Mouse (Mus musculus) splenic B cell, adult 2 months (primary cell): ENCODE data around the gene Smug1.
A peak's percentile ranks its signal among the peaks of the same experiment; 100 is the strongest.

Experiments used
- DNase-seq: peaks from one replicate; pipeline ENCODE4 v3.0.0-alpha.2; 2011; ENCODE audit warnings: low read depth, low spot score
- H3K27me3 ChIP-seq: 2 replicates; pipeline ENCODE4 v1.6.1; 2012; ENCODE audit warnings: mild to moderate bottlenecking, low read length, moderate library complexity, mixed read lengths; ENCODE audit not compliant: control insufficient read depth, poor library complexity, insufficient read depth, severe bottlenecking
- H3K36me3 ChIP-seq: 2 replicates; pipeline ENCODE4 v1.6.1; 2012; ENCODE audit warnings: mild to moderate bottlenecking, low read length, moderate library complexity, mixed read lengths; ENCODE audit not compliant: control insufficient read depth, poor library complexity, insufficient read depth, severe bottlenecking

Gene Smug1

DNA sequence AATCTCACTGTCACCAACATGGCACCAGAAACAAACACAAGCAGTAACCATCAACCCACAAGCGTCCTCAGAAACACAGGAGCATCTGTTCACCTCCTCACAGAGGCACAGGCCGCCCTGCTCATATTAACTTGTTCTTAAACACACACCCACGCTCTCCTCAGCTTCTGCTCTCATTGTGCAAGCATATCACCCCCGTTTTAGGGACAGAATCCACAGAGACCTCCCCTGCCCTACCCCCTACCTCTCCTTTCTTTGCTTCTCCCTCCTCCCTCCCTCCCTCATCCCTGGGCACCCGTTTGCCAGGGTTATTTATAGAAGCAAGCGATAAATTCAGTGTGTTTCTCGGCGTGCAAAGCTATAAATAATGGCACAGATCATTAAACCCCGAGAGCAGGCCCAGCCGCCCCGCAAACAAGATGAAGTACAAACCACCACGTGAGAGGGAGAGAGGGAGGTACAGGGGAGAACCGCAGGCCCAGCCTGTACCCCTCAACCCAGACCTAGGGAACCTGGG is 31.4 kb downstream of the Smug1 start:
- H3K27me3 ChIP-seq = no peaks in the 10 kb centered on the region
- no peaks in the 10 kb centered on the region for H3K36me3 ChIP-seq
- DNase-seq = no peak

DNA sequence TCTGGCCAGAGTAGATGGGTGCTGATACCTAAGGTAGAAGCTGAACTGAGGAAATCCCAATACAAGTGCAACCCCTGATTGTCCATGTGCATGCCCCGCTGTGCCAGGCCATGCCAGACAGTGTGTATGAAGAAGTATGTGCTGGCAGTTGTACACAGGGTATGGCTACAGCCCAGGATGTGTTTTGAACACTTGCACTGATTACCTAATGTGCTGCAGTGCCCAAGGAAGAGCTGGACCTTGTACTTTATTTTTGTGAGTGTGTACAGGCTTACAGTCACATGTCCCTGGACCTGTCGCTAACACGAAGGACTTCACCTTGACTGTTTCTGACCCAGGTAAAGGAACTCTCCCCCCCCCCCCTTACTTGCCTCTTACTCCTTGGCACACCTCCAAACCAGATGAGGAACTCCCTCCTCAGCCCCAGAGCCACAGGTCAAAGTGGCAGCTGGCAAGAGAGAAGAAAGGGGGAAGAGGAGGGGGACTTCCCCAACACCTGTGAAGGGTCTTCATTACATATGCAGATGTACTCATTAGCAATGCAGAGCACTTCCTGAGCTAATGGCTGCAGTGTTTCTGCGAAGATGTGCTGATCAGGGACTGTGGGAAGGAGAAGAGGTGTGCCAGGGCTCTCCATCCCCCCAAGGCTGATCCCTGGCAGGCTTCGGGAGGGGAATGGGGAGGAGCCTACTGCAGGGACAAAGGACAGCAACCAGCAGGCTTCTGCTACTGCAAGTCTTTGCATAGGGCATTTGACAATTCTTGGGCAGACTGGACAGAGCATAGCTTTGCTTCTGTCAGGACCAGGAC is 32.4 kb downstream of the Smug1 start:
- Histone ChIP-seq H3K27me3 (no peaks in the 10 kb centered on the region), H3K36me3 (no peaks in the 10 kb centered on the region)
- peak; percentile 62 for DNase-seq

DNA sequence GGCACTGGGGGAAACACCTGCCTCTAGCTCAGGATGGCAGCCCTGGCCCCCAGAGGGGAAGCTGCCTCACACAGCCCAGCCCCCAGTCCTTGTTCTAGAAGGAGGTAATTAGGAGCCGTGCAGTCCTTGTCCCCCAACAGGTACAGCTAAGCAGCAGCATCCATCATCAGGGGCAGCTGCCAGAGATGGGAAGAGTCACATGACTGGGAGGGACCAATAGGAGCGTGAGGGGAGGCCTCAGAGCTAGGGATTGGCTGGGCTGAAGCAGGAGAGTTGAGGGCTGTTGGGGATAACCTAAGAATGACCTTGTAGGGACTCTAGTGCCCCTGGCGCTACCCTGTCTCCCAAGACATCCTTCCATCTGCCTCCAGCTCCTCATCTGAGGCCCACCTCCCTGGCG is 33.1 kb downstream of the Smug1 start:
- H3K36me3 ChIP-seq = no peaks in the 10 kb centered on the region
- no peaks in the 10 kb centered on the region for H3K27me3 ChIP-seq
- peak; percentile 17 for DNase-seq

DNA sequence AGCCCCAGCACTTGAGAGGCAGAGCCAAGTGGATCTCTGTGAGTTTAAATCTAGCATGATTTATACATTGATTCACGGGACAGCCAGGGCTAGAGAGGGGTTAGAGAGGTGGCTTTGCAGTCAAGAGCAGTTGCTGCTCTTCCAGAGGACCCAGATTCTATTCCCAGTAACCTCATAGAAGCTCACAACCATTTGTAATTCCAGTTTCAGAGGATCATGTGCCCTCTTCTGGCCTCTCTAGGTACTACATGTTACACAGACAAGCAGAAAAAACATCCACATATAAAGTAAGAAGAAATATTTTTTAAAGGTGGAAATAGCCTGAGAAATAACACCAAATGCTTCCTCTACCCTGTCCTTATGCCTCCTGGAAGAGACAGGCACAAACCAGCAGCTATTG is 36.2 kb downstream of the Smug1 start:
- Histone ChIP-seq H3K36me3 (no peaks in the 10 kb centered on the region), H3K27me3 (no peaks in the 10 kb centered on the region)
- peak; percentile 65 for DNase-seq

- no peaks in the 10 kb centered on the region for H3K36me3 ChIP-seq
- H3K27me3 ChIP-seq = no peaks in the 10 kb centered on the region
- no peak for DNase-seq
Measured at GRCm38 (mm10) chr15:103129289-103129688, 37.6 kb downstream of the Smug1 start.

GRCm38 (mm10) chr15:103128056-103128833 is 38.6 kb downstream of the Smug1 start:
- Histone ChIP-seq H3K36me3 (no peaks in the 10 kb centered on the region), H3K27me3 (no peaks in the 10 kb centered on the region)
- DNase-seq = no peak

GRCm38 (mm10) chr15:103125982-103126381 is 40.9 kb downstream of the Smug1 start:
- DNase-seq = no peak
- no peaks in the 10 kb centered on the region for H3K27me3 ChIP-seq

DNA sequence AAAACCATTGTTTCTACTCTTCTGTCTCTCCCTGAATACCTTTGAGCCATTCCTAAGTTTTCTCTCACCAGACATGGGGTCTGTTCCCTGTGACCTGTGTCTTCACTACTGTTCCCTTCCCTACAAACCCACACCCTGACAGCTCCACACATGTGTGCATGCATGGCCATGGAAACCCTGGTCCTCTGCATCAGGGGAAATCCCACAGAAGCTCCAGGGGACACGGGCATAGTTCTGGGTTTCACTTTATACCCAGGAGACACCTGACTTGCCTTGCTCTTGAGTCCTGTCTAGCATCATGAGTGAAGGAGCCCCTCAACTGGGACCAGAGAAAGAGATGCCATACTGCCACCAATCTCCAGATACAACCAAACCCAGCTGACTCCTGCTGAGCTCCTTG is 42.6 kb downstream of the Smug1 start:
- DNase-seq = no peak
- Histone ChIP-seq H3K27me3 (no peaks in the 10 kb centered on the region), H3K36me3 (no peaks in the 10 kb centered on the region)

More at GRCm38 (mm10) chr15:103125982-103126381, 40.9 kb downstream of the Smug1 start:
- no peaks in the 10 kb centered on the region for H3K36me3 ChIP-seq

- no peaks in the 10 kb centered on the region for H3K36me3 ChIP-seq
- no peaks in the 10 kb centered on the region for H3K27me3 ChIP-seq
- DNase-seq = no peak
Measured at GRCm38 (mm10) chr15:103123343-103123742, 43.5 kb downstream of the Smug1 start.

DNA sequence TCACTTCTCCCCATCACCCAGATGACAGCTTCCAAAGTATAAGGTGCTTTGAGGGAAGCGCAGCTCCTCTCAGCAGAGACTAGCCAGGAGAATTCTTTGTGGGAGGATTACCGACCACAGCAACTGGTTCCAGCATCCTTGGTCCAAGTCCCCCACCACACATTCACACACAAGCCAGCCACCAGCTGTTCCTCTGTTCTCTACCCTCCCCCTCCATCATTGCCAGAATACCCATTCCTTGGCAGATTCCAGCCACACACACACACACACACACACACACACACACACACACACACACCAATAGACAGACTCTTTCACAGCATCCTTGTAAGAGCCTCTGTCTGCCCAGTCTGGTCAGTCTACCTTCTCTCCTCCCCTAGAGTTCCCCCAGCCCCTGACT is 44.5 kb downstream of the Smug1 start:
- DNase-seq = no peak
- Histone ChIP-seq H3K27me3 (no peaks in the 10 kb centered on the region), H3K36me3 (no peaks in the 10 kb centered on the region)

GRCm38 (mm10) chr15:103121416-103121815 is 45.5 kb downstream of the Smug1 start:
- DNase-seq = no peak
- Histone ChIP-seq H3K36me3 (no peaks in the 10 kb centered on the region), H3K27me3 (no peaks in the 10 kb centered on the region)

GRCm38 (mm10) chr15:103120594-103120993 is 46.3 kb downstream of the Smug1 start:
- Histone ChIP-seq H3K36me3 (no peaks in the 10 kb centered on the region), H3K27me3 (no peaks in the 10 kb centered on the region)
- no peak for DNase-seq

- DNase-seq = no peak
- Histone ChIP-seq H3K36me3 (no peaks in the 10 kb centered on the region), H3K27me3 (no peaks in the 10 kb centered on the region)
Measured at GRCm38 (mm10) chr15:103115726-103116125, 51.2 kb downstream of the Smug1 start.

- no peak for DNase-seq
- H3K36me3 ChIP-seq = no peaks in the 10 kb centered on the region
- no peaks in the 10 kb centered on the region for H3K27me3 ChIP-seq
Measured at GRCm38 (mm10) chr15:103115256-103115655, 51.6 kb downstream of the Smug1 start.

DNA sequence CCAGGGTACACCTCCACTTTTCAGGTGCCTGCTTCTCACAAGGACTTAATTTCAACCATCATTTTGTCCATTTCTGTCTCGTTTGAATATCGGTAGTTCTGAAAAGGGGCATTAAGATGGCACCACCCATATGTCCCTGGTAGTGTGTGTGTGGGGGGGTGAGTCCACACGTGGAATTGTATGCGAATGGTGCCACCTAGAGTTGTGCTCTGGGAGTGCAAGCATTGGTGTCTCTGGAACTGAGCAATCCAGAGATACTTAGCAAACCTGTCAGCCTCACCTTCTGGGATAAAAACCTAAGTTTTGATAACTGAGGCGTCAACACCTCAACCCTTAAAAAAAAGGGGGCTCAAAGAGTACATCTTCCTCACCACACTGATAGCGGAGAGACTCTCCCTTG is 53.8 kb downstream of the Smug1 start:
- Histone ChIP-seq H3K27me3 (no peaks in the 10 kb centered on the region), H3K36me3 (no peaks in the 10 kb centered on the region)
- no peak for DNase-seq
